Mouse (Mus musculus) gastrocnemius, postnatal 4 days (tissue): ENCODE measurements at regions not wholly inside any gene's neighbourhood (a gene's known extent, or its start where the extent isn't known, plus 50 kb on each side); places are given as distances from the start of the nearest gene placed in this dataset.

Experiments
- DNase-seq, 2 experiments: peaks; one replicate each; pipeline ENCODE4 v3.0.0; 2021 to 2022; ENCODE audit warnings: low spot score in 2 of 2, mixed read lengths in 2 of 2

DNA sequence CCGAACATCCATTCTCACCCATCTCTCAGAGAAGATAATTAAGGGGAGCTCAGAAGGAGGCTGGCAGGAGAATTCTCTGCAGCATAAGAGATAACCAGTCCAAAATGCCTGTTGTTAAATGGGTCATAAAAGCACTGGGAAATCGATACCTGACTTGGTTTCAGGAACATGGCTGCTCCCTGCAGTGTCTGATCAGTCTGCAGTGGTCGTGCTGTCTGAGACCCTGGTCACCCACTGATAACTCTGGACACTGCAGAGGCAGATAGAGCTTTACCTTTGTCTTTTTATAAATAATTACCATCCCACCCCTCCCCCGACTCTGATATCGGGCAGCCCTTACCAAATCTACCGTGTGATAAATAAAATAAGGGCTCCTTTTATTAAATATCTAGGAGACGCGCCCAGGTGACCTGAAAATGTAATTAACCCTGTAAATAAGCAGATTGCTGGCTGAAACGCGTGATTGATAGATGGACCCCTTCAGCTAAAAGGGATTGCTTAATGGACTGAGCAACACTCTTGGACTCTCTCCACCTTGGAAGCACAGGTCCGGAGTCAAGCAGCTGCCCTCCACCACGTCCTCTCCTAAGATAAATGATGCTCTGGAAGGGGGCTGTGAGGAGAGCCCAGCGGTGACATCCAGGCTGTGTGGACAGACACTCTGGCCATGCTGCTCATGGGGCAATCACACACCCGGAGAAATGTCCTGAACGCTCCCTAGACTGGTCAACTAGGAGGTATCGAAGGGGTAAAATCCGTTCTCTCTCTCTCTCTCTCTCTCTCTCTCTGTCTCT, 384.4 kb downstream of the Mtx2 start:
- DNase-seq: no peak

DNA sequence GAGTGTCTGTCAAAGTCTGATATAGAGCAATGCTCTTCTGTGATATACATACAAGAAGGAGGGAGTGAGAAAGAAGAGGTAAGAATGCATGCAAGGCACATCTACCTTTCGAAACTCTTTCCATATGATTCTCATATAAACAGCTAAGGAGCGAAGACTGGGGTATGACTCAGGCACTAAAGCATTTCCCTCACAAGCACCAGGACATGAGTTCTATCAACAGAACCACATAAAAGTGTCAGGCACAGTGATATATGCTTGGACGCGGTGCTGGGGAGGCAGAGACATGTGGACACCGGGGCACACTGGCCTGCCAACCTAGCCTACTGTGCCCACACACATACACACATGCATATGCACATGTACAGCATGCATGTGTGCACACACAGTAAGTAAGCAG, 391.3 kb downstream of the Mtx2 start:
- DNase-seq: no peak

DNA sequence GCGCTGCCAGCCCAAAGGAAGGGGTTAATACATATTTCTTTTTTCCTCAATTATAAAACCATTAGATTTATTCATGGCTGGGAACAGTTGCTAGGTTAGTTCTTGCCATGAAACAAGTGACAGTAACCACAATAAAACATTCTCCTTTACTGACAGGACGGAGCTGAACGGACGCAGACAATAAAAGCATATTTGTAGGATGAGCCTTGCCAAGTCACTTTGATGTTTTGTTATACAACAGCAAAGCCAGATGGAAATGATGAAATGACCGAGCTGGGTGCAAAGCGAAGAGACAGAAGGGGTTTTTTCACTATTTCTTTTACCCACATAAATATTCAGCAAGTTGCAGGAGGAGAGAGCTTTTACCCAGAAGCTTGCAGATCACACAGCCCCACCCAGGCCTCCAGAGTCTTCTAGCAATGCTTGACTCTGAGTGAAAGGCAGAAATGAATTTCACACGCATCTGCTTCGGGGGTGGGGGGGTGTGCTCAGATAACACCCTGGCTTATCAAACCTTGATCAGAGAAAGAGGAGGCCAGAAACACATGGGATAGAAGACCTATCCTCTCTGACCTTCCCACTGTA, 395.3 kb downstream of the Mtx2 start:
- no peak for DNase-seq

DNA sequence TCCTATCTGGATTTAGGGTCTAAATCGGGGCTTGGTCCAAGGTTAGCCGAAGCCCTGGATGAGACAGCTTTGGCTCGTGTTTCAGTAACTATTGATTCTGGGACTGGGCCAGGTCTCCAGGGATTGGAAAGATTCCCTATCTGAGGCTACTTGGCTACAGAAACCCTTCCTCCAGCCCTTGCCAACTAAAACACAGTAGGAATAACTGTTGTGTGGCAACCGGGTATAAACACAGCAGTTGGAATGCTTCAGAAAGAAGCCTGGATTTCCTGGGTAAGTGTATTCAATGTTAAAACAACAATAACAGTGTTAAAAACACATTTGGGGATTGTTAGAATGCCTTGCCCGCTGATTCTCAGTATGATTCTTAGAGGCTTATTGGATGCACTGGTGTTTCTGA, 398.8 kb downstream of the Mtx2 start:
- peak; percentile 33 to 62 for DNase-seq

DNA sequence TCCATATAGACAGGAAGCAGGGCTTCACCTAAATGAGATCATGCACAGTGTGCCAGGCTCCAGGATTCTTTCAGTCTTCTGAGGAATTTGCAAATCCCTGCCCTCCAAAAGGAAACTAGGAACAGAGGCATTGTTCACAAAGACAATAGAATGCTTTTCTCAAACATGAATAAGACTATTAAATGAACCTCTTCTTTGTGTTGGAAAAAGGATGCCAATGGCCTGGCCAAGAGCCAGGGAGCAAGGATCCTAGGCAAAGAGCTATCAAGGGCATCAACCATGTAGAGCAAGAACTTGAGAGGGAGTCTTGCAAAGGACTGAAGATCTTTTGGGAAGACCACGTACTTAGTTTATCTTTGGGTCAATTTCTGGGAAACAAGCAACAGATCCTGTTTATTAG, 415.4 kb downstream of the Mtx2 start:
- no peak for DNase-seq

DNA sequence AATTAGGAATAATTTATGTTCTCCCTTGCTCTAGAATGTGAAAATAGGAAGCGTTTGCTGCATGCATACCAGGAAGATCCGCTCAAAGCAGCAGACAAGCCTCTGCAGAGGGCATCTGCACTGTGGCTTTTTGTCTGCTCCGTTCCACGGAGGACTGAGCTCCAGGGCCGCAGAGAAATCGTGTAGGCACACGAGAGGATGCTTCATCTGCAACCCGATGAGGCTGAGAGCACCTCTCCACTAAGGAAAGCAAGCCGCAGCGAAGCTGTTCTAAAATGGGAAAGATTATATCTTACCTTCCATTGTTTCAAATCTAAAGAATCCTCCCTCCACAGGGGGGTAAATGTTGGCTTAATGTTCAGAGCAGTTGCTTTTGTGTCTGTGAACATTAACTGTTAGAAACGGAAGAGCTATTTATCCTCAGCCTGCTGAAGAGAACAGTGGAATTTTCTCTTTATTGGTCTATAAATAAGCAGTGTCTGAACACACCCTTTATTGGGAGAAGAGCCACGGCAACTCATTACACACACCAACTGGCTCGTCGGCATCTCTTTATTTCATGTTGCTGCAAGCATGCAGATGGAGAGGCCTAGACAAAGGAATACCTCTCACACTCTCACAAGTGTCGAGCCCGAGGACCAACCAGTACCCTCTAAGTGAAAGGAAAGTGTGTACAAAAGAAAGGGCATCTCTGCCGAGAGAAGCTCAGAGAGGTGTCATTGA, 414.6 kb upstream of the Hnrnpa3 start:
- no peak for DNase-seq

DNA sequence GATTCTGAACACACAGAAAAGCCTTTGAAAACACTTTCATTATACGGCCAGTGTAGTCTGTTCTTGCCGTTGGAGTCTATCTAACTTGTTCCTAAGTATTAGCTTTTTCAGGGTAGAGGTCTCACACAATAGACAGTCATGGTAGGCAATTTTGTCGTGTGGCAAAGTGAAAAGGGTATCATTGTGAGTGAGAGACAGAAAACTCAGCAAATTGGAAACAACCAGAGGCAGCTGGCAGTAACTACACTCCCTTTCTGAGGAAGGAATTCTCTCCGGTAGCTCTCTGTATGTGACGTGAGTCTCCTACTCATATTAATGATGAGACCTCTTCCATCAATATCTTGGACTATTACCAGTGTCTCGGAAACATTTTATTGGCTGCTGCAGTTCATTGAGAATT, 413.8 kb upstream of the Hnrnpa3 start:
- no peak for DNase-seq

DNA sequence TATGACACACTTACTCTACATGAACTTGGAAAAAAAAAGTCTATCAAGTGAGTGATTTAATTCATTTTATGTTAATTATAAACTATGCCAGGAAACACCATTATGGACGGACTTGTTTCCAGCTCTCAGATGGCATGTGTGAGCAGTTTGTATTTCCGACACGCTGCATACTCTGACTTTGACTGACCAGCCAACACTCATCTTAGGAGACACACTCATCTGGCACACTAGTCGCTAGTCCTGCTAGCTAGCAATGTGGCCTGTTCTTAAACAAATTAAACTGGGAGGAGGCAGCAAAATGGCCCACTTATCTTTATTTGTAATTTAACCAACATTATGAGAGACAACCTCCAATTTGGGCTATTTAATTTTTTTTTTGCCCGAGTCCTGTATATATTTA, 413.4 kb upstream of the Hnrnpa3 start:
- DNase-seq: no peak

DNA sequence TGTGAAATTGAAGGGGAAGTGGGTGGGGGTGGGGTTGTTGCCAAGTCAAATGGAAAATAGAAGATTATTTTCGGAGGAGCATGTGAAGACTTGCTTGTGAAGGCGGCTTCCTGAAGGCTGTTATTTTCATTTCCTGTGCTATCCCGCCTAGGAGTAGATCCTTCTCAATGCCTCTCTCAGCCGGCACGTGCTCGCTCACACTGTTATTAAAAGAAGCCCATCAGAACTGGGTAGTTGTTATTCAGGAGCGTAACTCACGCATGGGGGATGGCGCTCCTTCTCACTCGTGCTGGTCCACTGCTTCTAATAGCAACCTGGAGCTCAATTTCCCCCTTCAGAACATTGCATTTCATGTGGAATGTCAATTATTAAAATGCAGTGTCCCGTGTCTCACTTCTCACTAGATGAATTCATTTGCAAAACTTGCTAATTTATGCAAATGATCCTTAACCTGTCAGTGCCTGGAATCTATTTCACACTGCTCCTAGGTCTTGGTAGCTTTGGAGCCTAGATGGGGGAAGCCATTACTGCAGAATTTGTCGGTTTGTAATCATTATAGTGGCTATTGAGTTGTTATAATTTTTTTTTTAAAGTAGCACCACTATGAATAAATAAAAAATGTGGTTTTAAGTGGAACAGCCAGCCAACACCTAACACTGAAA, 412.8 kb upstream of the Hnrnpa3 start:
- no peak for DNase-seq

DNA sequence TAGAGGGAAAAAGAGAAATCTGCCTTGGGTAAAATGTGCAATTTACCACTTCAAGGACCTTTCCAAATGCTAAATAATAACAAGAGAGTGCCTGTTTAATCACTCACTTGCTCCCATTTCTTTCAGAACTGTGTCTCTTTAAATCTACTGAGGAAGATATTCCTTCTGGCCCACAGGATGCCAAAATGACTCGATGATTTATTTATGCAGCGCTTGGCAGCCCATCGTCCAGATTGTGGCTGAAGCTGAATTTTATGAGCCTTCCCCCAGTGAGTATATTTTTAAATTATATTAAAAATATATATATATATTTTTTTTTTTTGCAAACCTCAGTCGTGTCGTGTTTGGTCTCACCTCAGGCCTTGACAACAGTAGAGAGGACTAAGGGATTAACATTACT, 410.8 kb upstream of the Hnrnpa3 start:
- no peak for DNase-seq

DNA sequence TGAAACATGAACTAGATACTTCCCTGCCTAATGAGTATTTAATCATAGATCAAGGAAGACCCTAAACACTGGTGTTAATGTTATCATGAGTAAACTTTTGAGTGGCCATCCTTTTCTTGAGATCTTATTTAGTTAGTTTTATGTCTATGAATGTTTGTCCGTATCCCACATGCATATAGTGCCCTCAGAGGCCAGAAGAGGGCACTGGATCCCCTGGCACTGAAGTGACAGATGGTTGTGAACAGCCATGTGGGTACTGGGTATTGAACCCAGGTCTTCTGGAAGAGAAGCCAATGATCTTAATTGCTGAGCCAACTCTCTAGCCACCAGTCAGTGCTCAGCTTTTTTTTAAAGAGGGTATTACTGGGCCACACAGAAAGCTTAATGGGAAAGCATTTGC, 408.6 kb upstream of the Hnrnpa3 start:
- DNase-seq: no peak

DNA sequence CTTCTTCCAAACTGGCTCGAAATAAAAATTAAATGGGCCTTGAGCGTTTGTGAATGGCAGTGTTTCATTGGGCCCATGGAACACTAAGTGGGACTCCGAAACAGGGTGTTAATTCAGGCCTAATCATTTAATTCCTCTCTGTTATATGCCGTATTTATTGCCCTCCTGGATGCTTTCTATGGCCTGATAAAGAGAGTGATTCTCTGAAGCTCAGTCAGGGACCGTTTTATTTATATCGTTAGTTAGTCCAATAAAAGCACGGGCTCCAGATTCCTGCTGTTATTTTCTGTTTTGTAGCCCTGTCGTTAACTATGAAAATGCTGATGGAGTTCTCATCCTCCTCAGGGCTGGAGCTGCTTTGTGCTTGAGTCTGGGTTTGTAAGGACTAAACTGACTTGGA, 406.2 kb upstream of the Hnrnpa3 start:
- DNase-seq: no peak

DNA sequence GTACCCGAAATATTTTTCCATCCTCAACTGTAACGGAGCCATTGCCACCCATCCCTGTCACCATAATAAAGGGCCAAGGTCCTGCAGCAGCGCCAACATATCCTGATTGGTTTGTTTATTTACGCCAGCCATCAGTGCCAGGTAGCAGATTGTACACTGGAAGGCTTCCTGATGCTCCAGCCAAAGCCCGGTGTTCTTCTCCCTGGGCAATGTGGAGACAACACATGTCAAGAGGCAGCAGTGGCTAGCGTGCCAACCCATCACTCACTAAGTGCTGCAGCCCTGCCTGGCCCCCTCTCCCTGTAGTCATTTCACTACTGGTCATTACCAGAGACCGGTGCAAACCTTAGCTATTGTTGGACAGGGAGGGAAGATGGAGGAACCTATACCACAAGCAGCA, 393.8 kb upstream of the Hnrnpa3 start:
- DNase-seq: no peak

DNA sequence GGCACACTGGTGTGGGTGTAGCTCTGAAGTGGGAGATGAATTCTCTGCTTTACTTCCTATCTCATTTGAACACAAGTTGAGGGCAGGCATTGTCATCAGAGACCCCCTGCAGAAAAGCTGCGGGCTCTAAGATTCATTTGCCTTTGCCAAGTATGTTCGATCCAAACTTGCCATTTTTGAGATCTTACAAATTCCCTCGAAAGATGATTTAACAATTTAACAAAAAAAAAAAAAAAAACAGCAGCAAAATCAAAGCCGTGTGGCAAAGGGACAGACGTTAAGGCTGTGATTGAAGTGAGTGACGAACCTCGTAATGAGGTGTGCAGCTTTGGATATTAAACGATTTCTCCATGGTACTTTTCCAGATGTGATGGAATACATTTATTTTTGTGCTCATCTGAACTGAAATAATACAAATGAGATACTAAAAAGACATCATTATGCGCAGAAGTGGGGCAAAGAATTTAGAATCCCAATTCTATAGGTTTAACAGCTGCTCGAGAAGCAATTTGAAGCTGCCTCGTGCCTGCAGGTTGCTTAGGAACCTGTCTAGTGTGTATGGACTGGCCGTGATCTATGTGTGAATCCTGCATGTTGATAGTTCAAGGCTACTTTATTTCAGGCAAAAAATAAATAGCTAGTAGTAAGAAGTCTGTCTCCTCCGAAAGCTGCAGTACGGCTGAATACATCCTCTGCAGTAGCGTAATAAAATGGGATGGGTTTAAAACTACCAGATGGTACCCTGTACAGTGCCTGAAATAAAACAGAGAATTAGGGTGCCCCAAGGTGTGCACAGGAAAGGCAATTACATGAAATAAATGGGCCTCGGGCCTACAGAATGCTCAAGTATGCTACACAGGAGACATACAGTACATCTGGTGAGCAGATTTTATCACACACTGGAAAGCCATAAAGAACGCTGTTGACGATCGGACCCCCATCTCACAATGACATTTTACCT, 393.0 kb upstream of the Hnrnpa3 start:
- no peak for DNase-seq

DNA sequence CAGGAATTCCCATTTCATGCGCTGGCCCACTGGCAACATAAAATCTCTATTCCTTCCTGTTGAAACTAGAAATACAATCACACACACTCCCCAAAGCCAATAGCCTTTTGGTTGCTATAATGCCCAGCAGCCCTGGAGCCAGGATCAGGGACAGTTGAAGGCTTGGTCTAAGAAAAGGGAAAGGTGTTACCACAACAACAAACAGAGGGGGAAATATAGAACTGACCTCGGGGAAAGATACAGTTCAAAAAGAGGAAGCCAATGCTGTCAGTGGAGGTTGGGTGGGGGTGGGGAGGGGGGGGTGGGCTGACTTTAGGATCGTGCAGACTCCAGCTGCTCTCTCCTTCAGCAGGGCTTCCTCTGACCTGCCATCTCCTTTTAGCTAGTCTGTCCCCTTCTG, 391.1 kb upstream of the Hnrnpa3 start:
- no peak for DNase-seq

DNA sequence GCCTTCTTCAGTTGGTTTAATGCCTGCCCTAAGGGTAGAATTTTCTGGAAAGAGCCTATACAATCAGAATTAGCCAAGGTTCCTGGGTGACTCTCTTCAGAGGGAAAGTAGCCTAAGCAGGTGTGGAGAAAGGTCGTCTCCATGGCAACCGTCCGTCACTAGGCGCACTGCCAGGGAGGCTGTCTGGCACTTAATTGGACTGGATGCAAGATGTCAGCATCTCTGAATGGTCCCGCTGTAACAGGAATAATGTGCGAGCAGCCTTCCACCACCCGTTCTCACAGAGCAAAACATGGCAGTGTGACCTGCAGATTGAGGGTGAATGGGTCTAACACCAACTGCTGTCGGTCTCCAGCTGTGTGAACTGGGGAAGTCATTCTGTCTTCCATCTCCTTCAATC, 389.6 kb upstream of the Hnrnpa3 start:
- DNase-seq: no peak

DNA sequence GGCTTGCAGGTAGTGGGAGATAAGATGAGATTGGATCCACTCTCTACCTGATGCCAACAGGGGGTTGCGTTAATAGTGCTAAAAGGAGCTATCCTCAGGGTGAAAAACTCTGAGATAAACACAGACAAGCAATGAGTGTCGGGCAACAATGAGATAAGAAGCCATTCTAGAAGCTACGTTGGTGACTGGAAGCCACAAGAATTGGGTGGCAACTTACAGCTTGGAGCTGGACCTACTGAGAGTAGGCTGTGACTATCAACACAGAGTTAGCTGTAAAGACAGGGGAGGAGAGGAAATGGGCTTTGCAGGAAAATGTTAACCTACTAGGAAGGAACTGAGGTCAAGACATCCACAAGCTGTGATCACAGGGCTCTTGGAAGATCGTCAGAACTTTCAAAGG, 388.9 kb upstream of the Hnrnpa3 start:
- DNase-seq: no peak

DNA sequence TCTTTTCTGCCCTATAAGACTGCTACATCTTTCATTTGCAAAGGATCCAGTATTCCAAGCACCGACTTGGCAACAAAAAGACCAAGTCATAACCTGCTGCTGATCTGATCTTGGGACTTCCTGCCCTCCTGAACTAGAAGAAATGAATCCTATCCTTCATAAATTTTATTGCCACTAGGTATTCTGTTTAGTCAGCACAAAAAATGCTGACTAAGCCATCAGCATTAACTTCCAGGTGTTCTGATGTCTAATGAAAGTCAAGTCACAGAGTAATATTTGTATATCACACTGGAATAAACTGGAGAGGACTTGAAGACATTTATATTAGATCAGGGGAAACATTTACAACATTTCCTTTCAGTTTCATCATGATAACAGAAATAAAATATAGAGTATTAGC, 371.2 kb upstream of the Hnrnpa3 start:
- DNase-seq: no peak

DNA sequence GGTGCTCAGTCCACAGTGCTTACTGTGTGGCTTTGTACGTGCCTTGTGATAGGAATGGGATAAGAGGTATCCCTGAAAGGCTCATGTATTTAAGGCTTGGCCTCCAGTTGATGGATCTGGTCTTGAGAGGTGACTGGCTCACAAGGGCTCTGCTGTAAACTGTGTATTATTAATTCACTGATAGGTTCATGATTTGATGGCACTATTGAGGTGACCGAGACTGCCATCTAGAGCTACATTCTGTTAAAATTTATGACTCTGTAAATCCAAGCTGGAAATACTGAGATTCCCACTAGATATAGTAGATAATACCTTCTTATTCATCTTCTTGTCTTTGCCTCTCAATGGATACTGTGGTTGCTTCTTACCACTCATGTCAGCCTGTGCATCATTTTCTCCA, 367.4 kb upstream of the Hnrnpa3 start:
- no peak for DNase-seq

DNA sequence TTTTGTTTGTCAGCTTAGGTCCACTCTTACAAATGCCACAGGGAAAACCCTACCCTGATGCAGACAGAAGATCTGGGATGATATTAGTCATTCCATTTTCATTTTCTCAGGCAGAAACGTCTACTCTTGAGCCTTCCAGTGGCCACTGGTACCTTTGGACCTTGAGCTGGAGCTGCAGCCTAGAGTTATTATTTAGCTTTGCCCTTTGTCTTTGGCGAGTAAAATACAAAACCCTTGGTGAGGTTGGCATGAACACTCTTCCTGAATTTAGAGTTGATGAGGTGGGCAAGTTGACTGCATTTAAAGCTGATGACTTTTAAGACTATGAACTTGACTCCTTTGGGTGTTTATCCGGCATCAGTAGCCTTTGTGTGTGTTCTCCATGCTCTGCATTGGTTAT, 352.2 kb upstream of the Hnrnpa3 start:
- DNase-seq: no peak

DNA sequence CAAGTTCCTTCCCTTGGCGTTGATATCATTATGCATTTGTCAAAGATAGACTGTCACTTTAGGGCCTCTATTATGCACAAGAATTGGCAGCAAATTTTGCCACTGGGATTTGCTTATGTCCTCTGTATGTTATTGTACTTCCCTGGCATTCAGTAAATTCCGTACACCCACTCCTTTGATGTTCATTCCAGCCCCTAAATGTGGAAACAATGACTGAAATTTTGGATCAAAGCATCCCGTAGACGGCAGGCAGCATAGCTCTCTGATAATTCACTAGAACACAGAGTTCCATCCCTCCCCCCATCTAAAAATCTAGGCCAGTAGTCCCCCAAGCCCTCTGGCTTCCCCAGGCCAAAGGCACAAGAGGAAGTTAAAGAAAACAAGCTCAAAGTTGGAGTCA, 347.9 kb upstream of the Hnrnpa3 start:
- no peak for DNase-seq
